Mouse (Mus musculus): ENCODE data around the gene Fbxo47. TPM values are rescaled to one million over a fixed set of nuclear protein-coding genes. Genes with fewer than 3 reads are reported as not detected.
A peak's percentile ranks its signal among the peaks of the same experiment; 100 is the strongest.
"Not testable (repeated sequence)": the region's sequence is repeated elsewhere in the genome, so short reads cannot be mapped to it uniquely, and the experiment has no call there.

The Fbxo47 gene
- total RNA-seq, 2 experiments from 2014 or later: 0.46 to 0.74 TPM

DNA sequence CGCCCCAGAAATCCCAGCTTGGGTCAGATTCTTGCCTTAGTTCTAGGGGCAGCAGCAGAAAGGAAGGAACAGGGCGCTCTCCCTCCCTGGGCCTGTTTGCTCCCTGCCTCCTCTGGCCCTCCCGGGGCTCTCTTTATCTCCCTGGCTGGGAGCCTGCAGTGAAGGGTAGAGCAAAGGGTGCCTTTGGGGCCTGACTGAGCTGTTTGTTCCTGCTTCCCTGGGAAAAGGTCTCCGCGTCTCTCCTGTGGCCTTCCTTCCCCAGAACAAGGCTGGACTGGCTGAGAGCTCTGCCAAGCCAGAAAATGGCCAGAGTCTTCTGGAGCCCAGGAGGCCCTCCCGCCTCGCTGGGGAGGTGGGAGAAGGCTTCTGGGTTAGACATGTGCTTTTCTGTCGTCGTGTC, 46.9 kb downstream of the Fbxo47 start:
- DNase-seq; intact Hi-C loops (cut with DNase I): not testable (repeated sequence)

DNA sequence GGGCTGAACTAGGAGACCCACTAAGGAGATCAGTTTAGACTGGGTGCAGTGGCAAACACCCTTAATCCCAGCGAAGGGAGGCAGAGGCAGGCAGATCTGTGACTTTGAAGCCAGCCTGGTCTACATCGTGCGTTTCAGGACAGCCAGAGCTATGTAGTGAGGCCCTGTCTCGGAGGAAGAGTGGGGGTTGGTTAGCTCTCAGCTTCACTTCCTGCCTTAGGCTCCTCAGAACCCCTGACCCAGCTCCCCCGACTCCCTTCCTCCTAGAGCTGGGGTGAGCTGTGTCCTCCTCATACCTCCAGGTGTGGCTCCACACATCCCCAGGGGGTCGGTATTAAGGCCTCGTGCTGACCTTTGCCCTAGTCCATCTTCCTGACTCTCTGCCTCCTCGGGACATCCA, 47.4 kb downstream of the Fbxo47 start:
- DNase-seq: no peak
- intact Hi-C loops (cut with DNase I): no loop called here

DNA sequence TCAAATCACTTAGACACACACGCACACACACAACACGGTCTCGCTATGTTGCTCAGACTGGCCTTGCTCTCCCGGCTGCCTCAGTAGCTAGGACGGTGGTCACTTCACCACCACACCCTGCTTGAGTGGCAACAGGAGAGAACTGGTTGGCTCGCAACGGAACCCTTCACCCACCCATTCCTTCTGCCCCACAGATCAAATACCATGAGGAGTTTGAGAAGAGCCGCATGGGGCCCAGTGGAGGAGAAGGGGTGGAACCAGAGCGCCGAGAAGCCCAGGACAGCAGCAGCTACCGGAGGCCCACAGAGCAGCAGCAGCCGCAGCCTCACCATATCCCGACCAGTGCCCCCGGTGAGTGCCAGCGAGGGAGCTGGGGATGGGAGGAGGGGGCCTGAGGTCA, 50.6 kb downstream of the Fbxo47 start:
- DNase-seq: no peak
- intact Hi-C loops (cut with DNase I): no loop called here

DNA sequence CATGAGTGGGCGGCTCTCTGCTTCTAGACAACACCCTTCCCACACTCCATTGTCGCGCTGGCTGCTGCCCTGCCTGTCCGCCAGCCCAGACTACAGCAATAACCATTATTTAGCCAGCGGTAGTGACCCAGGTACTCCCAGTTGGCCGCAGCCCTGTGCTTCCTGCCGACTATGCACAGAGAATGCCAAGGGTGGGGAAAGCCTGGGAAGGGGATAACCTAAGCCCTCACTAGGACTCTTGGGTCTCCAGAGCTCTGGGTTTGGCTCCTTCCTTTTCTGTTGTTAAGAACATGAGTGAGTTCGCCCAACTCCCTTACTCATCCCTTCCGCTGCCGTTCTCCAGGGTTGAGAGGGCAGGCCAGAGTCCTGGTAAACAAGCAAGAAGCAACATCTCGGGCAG, 52.0 kb downstream of the Fbxo47 start:
- DNase-seq: no peak
- intact Hi-C loops (cut with DNase I): no loop called here

DNA sequence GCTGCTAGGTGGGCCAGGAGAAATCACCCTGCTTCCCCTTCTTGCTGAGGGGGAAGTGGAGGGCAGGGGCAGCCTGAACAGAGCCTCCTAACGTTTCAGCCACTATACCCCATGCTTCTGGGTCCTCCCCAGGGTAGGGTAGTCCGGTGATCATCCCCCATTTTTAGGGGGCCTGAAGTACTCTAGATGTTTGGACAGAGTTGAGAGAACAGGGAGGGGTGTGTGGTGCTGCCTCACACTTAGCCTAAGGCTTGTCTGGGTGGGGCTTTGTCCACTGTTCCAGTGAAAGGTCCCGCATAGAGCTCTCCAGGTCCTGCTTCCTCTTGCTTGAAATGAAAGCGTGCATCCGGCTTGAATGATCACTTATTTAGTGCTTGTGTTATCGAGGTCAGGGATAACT, 53.5 kb downstream of the Fbxo47 start:
- DNase-seq: no peak
- intact Hi-C loops (cut with DNase I): no loop called here

DNA sequence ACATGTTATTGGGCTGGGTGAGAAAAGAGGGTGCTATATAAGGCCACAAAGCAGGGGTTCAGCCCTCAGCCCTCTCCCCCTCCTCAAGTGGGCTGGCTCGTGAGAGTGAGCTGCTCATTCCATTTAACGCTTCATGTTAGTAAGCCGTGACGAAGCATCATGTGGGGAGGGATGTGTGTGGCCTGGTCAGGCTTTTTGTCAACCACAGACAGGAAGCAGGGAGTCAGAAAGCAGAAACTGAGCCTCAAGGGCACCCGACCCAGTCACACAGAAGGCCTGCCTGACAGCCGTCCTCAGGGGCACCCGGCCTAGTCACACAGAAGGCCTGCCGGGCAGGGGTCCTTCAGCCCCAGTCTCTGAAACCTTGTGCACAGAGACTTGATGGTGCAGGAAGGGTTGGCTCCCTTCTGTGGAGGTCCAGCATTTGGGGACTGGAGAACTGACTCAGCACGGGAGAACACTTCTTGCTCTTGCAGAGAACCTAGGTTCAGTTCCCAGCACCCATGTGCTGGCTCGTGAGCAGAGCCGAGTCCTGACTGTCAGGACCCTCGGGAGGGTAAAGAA, 54.0 kb downstream of the Fbxo47 start:
- DNase-seq: no peak
- intact Hi-C loops (cut with DNase I): no loop called here

DNA sequence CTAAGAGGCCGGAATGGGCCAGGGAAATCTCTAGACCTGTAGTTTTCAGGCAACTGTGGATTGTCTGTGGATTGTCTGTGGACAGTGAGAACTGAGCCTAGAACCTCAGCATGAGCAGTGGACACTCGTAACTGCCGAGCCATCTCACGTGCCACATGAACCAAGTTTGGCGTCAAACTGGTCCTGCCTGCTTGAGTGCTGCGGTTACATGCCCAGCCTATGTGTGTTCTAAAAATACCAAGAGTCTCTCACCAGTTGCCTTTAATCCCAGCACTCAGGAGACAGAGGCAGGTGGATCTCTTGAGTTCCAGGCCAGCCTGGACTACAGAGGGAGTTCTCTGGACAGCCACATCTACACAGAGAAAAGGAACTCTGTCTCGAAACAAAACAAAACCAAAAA, 54.6 kb downstream of the Fbxo47 start:
- intact Hi-C loops (cut with DNase I): no loop called here
- no peak for DNase-seq

DNA sequence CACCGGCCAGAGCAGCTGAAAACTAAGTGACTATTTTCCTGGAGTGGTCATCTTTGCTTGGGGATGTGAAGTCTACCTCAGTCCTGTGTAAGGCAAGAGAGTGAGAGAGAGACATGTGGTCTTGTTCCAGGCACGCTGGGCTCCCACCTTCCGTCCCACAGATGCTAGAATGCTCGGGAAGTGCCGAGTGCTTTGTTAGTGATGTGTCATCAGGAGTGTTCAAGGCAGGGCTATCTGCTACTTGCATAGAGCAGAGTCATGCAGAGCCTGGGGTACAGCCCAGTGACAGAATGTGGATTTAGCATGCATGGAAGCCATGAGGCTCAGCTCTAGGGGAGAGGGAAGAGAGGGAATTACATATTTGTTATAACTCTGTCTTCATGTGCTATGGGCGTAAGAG, 56.3 kb downstream of the Fbxo47 start:
- no peak for DNase-seq
- intact Hi-C loops (cut with DNase I): no loop called here

DNA sequence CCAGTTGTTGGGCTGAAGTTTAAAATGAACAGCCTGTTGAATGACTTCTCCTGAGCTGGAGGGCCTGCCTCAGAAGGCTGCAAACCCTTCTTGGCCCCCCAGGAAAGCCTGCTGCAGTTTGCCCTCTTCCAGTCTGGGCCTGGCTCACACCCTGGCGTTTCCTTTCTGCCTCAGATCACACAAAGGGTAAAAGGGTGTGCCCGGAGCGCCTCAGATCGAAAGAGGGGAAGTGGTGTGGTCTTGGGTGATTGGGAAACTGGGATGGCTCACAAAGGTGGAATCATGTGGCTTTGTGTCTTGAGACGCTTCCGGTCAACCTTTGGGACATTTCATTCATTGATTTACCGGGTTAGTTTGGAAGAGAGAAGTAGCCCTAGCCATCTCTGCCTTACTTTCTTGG, 57.5 kb downstream of the Fbxo47 start:
- DNase-seq: no peak

DNA sequence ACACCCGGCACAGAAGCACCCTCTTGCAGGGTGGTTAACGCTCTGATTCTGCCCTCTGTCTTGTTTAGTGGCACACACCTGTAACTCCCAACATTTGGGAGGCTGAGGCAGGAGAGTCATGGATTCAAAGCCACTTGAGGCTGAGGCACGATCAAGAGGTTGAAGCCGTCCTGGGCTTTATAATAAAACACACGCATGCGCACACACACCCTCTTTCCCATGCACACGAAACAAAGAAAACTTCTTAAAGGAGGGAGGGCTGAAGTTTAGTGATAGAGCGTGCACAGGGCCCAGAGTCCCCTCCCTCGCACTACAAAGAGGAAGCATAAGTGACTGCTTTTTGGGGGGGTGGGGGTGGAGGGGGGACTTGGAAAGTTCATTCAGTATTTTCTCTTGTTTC, 58.0 kb downstream of the Fbxo47 start:
- no peak for DNase-seq
- intact Hi-C loops (cut with DNase I): no loop called here

More for the DNA sequence above, 57.5 kb downstream of the Fbxo47 start:
- intact Hi-C loops (cut with DNase I): no loop called here

DNA sequence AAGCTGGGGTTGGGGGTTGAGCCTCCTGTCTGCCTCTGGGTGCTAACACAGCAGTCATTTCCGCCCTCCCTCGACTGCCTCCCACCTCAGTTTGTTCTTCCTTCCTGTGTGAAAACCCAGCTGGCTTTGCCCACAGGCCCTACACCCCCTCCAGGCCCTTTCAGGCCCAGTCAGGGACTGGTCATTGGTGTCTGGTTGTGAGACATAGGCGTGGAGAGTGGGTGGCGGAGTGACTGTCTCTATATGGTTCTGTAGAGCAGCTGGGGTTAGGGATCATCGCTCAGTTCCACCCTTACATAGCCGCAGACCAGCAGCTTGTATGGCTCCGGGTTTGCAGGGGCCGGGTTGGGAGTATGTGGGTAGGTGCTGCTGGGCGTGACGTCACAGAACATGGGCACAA, 58.7 kb downstream of the Fbxo47 start:
- intact Hi-C loops (cut with DNase I): no loop called here
- no peak for DNase-seq

DNA sequence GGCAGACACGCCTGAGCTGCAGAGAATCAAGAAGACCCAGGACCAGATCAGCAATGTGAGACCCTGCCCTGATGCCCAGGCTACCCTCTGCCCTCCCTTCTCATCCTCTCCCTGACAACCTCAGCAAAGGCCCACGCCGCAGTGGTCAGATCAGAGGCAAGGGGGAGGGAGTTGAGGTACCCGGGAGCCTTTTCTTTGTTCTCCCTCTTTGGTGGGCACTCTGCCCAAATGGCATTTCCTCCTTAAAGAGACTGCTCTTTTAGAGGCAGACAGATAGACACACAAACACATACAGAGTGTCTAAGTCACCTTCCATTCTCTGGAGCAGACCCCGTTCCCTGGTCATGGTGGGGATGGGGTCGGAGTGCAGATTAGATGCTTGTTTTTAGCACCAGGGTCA, 59.1 kb downstream of the Fbxo47 start:
- intact Hi-C loops (cut with DNase I): no loop called here

DNA sequence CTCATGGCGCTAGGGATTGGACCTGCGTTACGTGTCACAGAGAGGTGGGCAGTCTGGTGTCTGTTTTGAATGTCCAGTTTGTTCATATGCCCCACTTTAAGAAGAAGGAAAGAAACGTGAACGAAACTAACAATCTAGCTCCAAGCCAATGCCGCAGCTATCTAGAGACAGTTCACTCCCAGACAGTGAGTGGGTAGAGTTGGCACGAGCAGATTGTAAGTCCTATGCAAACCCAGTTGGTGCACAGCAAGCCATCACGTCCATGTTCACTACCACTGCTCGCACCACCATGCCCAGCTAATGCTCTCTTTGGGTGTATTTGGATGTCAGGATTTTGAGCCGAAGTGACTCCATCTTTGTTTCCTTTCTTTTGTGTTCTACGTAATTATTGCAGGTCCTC, 59.8 kb downstream of the Fbxo47 start:
- DNase-seq: no peak

More for the DNA sequence above, 59.1 kb downstream of the Fbxo47 start:
- DNase-seq: no peak

DNA sequence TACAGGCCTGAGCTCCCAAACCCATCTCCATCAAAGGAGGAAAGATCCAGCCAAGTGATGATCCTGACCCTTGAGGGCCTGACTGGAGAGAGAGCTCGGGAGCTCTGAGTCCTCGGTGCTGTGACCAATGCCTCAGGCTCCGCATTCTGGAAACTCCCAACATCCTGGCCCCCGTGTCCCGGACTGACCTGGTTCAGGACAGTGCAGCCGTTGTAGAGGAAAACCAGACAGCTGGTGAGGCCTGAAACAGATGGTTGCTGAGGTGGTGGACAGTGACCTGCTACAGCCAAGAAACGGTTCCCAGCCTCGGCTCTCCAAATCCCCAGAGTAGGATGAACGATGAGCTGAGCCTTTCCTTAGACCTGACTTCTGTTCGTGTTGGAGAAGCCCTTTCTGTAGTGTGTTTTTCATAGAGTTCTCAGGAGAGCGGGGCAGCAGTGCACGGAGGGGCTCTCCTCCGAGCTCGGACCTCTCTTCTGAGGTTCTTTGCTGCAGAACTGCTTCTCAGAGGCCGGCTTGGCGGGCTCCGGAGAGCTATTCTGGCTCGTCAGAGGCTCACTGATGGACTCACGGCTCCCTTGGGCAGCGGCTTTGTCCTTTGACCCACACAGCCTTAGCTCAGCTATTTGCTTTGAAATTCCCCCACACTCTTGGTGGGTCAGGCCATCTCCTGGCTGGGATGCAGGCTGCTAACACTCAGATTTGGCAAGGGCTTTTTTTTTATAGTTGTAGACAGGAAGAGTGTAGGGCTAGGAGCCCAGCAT, 60.9 kb downstream of the Fbxo47 start:
- DNase-seq: no peak
- intact Hi-C loops (cut with DNase I): no loop called here

More for the DNA sequence above, 59.8 kb downstream of the Fbxo47 start:
- intact Hi-C loops (cut with DNase I): no loop called here

DNA sequence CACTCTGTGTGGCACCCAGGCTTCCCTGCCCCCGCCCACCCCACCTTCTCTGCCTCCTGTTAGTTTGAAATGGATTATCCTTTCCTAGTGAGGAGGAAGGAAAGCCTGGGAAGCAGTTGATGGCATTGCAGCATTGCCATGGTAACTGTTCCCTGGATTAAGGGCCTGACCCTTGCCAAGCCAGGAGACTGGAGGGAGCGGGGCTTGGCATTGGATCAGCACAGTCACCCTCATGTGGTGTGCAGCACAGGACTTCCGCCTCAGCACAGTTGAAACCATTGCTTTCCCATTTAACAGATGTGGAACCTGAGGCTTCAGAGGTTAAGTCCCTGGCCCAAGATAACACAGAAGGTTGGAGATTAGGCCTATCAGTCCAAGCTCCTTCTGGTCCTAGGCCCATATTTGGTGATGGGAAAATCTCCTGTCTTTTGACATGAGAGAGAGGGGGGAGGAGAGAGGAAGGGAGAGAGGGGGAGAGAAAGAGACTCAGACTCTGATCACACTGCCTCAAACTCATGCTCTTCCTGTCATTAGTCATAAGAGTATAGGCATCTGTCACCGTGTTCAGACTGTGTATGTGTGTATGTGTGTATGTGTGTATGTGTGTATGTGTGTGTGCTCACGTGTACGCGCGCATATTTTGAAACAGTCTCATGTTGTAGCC, 62.4 kb downstream of the Fbxo47 start:
- no peak for DNase-seq
- intact Hi-C loops (cut with DNase I): no loop called here

DNA sequence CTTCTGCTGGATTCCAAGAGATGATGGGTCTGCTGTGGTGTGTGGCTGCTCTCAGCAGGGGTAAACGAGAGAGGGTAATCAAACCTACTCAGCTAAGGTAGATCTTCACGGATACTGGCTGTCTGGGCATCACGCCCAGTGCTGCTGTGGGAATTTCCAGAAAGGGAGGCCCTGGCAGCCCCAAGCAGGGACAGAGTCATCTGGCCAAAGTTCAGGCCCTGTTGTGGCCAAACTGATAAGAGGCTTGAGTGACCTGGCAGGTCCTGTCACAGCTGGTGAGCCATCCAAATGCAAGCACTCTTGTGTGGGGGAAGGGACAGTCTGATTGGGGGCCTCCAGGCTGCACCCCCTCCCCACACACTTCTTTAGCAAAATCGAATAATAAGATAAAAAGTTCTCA, 63.1 kb downstream of the Fbxo47 start:
- no peak for DNase-seq
- intact Hi-C loops (cut with DNase I): no loop called here

DNA sequence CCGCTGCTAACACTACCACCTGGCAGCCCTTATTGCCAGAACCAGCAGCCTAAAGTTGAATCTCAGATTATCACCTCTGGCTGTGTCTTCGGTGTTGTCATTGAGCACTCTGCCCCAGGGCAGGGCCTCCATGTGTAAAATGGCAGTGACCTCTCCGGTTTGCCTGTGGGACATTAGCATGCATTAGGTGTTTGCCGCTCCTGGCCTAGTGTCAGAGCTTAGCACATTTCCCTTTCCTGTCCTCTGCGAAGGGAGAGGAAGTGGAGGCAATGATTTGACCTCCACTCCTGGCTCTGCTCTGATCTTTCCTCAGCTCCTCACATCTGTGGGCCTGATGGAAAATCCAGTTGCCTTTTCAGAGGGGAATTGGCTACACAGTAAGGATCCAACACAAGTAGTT, 64.0 kb downstream of the Fbxo47 start:
- intact Hi-C loops (cut with DNase I): no loop called here
- DNase-seq: no peak

DNA sequence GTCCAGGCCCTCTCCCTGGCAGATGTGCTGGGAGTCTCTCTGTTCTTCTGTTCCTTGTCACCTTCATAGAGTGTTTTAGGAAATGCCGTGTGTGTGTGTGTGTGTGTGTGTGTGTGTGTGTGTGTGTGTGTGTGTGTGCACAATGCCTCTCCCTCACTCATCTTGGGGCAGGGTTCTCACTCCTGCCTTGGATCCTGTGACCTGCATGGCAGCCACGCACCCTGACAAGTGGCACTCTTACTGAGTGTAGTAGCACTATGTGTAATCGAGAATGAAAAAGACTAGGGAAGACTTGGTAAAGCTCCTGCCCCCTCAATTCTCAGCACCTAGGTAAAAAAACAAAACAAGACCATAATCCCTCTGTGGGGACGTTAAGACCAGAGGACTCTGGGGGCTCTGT, 64.9 kb downstream of the Fbxo47 start:
- intact Hi-C loops (cut with DNase I): no loop called here
- no peak for DNase-seq

DNA sequence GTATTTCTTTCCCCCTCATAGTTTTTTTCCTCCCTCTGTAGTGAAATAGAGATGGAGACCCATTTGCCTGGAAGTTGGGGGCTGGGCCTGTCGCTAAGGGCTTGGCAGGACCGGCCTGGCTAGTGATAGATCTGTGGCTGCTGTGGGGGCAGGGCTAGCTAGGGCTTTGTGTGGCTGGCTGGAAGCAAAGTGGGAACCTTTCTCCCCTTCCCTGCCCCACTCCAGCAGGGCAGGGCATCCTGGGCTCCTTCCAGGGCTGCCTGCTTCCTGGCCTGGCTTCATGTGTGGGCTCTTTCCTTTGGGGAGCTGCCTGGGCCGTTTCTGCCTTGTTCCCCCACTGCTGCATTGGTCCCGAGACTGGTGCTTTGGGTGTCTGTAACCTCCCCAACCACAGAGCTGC, 65.4 kb downstream of the Fbxo47 start:
- peak; percentile 77 for DNase-seq
- intact Hi-C loops (cut with DNase I): no loop called here

DNA sequence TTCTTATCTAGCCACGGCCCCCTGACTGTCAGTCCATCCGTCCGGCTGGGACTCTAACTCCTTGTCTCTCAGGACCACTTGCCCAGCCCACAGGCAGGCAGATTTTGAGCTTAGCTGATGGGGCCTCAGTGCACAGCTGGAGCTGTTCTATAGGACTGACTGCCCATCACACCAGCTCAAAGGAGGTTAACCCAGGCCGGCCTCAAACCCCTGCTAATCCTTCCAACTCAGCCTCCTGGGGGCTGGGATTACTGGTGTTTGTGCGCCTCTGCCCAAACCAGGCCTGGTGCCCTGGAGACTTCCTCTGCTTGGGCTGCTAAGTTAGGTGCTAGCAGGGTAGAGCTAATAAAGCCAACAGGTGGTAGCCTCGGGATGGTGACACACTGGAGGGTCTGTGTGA, 66.0 kb downstream of the Fbxo47 start:
- intact Hi-C loops (cut with DNase I): no loop called here
- no peak for DNase-seq

DNA sequence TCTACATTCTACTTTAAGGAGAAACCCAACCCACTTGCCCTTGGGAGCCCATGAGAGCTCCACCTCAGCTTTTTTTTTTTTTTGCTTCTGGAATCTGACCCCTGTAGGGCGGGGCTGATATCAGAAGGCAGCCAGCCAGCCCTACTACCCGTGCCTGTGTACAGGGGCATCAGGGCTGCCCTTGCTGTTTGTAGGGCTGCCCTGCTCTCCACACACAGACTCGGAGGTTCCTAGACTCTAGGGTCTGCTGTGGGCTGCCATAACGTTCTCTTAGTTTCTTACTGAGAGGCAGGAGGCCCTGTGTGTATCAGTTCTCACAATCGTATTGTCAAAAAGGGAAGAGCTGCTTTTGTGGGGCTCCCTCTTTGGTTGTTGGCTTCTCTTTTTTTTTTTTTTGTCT, 66.6 kb downstream of the Fbxo47 start:
- no peak for DNase-seq
- intact Hi-C loops (cut with DNase I): no loop called here

DNA sequence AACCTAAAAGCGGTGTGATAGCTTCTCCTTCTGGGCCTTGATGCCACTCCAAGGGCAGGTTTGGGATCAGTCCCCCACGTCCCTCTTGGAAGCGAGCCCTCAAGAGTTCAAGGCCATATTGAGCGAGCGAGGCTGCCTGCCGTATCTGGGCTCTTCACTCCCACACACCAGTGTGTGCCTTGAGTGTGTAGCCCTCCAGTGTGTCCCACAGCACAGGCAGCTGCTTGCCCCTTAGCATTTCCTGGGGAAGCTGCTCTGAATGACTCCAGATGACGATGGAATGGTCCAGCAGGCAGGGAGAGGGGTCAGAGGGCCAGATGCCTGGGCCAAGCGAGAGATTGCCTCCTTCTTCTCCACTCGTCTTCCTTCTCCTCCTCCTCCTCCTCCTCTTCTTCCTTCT, 67.0 kb downstream of the Fbxo47 start:
- intact Hi-C loops (cut with DNase I): no loop called here
- no peak for DNase-seq
